Mouse (Mus musculus): ENCODE data around the gene Plcz1. TPM values are rescaled to one million over a fixed set of nuclear protein-coding genes. Genes with fewer than 3 reads are reported as not detected.

The Plcz1 gene
- polyA plus RNA-seq, 1 experiment from 2014 or later: 0.27 TPM

- 56% methylated on average over 6 of the region's 6 CpGs for WGBS (ENCODE audit: insufficient replicate concordance)
- Histone ChIP-seq H3K27ac (ENCODE audit: low read depth, low read length) (no peak overlapping the region), H3K27me3 (ENCODE audit: control insufficient read depth, insufficient read depth, low read length) (no peaks in the 10 kb centered on the region), H3K9me3 (replicated peaks; ENCODE audit: control insufficient read depth, low read length) (no peaks in the 10 kb centered on the region), H3K4me3 (ENCODE audit: low read depth, low read length) (no peak overlapping the region), H3K9ac (ENCODE audit: low read depth, low read length) (no peak overlapping the region), H3K4me1 (ENCODE audit: control insufficient read depth, insufficient read depth, low read length) (no peaks in the 10 kb centered on the region), H3K4me2 (no peak overlapping the region), H3K36me3 (ENCODE audit: control insufficient read depth, insufficient read depth, low read length) (no peaks in the 10 kb centered on the region)
- ATAC-seq (replicated peaks; ENCODE audit: insufficient number of reproducible peaks, low FRiP score, low TSS enrichment): no peak
These were observed 74.6 kb downstream of the Plcz1 start for GRCm38 (mm10) chr6:139966684-139967083.

- Histone ChIP-seq H3K27ac (ENCODE audit: low read depth, low read length) (no peak overlapping the region), H3K4me2 (no peak overlapping the region), H3K36me3 (ENCODE audit: control insufficient read depth, insufficient read depth, low read length) (no peaks in the 10 kb centered on the region), H3K9ac (ENCODE audit: low read depth, low read length) (no peak overlapping the region), H3K4me3 (ENCODE audit: low read depth, low read length) (no peak overlapping the region), H3K27me3 (ENCODE audit: control insufficient read depth, insufficient read depth, low read length) (no peaks in the 10 kb centered on the region), H3K9me3 (replicated peaks; ENCODE audit: control insufficient read depth, low read length) (no peaks in the 10 kb centered on the region), H3K4me1 (ENCODE audit: control insufficient read depth, insufficient read depth, low read length) (no peaks in the 10 kb centered on the region)
- no peak for ATAC-seq (replicated peaks; ENCODE audit: insufficient number of reproducible peaks, low FRiP score, low TSS enrichment)
- 75% methylated on average over 3 of the region's 3 CpGs for WGBS (ENCODE audit: insufficient replicate concordance)
These were observed 76.4 kb downstream of the Plcz1 start for GRCm38 (mm10) chr6:139964895-139965294.

- Histone ChIP-seq H3K4me3 (ENCODE audit: low read depth, low read length) (no peak overlapping the region), H3K27ac (ENCODE audit: low read depth, low read length) (no peak overlapping the region), H3K27me3 (ENCODE audit: control insufficient read depth, insufficient read depth, low read length) (no peaks in the 10 kb centered on the region), H3K9ac (ENCODE audit: low read depth, low read length) (no peak overlapping the region), H3K9me3 (replicated peaks; ENCODE audit: control insufficient read depth, low read length) (no peaks in the 10 kb centered on the region), H3K4me2 (no peak overlapping the region), H3K4me1 (ENCODE audit: control insufficient read depth, insufficient read depth, low read length) (no peaks in the 10 kb centered on the region), H3K36me3 (ENCODE audit: control insufficient read depth, insufficient read depth, low read length) (no peaks in the 10 kb centered on the region)
- no peak for ATAC-seq (replicated peaks; ENCODE audit: insufficient number of reproducible peaks, low FRiP score, low TSS enrichment)
- WGBS (ENCODE audit: insufficient replicate concordance): 67% methylated on average over 3 of the region's 3 CpGs
These were observed 77.5 kb downstream of the Plcz1 start for GRCm38 (mm10) chr6:139963775-139964174.

- Histone ChIP-seq H3K27me3 (ENCODE audit: control insufficient read depth, insufficient read depth, low read length) (no peaks in the 10 kb centered on the region), H3K4me3 (ENCODE audit: low read depth, low read length) (no peak overlapping the region), H3K9ac (ENCODE audit: low read depth, low read length) (no peak overlapping the region), H3K9me3 (replicated peaks; ENCODE audit: control insufficient read depth, low read length) (no peaks in the 10 kb centered on the region), H3K36me3 (ENCODE audit: control insufficient read depth, insufficient read depth, low read length) (no peaks in the 10 kb centered on the region), H3K4me2 (no peak overlapping the region), H3K27ac (ENCODE audit: low read depth, low read length) (no peak overlapping the region), H3K4me1 (ENCODE audit: control insufficient read depth, insufficient read depth, low read length) (no peaks in the 10 kb centered on the region)
- no peak for ATAC-seq (replicated peaks; ENCODE audit: insufficient number of reproducible peaks, low FRiP score, low TSS enrichment)
- 67% methylated on average over 7 of the region's 7 CpGs for WGBS (ENCODE audit: insufficient replicate concordance)
These were observed 83.6 kb downstream of the Plcz1 start for GRCm38 (mm10) chr6:139957531-139958241.

GRCm38 (mm10) chr6:139953596-139953995, 87.7 kb downstream of the Plcz1 start:
- Histone ChIP-seq H3K27me3 (ENCODE audit: control insufficient read depth, insufficient read depth, low read length) (no peaks in the 10 kb centered on the region), H3K36me3 (ENCODE audit: control insufficient read depth, insufficient read depth, low read length) (no peaks in the 10 kb centered on the region), H3K4me1 (ENCODE audit: control insufficient read depth, insufficient read depth, low read length) (no peaks in the 10 kb centered on the region), H3K4me3 (ENCODE audit: low read depth, low read length) (no peak overlapping the region), H3K9ac (ENCODE audit: low read depth, low read length) (peak overlapping the region; percentile 29; the same call in 1 of the 2 replicates), H3K9me3 (replicated peaks; ENCODE audit: control insufficient read depth, low read length) (no peaks in the 10 kb centered on the region), H3K27ac (ENCODE audit: low read depth, low read length) (peak overlapping the region; percentile 2; the same call in 1 of the 2 replicates), H3K4me2 (peak overlapping the region; percentile 29)
- ATAC-seq (replicated peaks; ENCODE audit: insufficient number of reproducible peaks, low FRiP score, low TSS enrichment): no peak
- WGBS (ENCODE audit: insufficient replicate concordance): 45% methylated on average over 12 of the region's 12 CpGs

- H3K4me3 ChIP-seq (ENCODE audit: low read depth, low read length): no peak overlapping the region
- WGBS (ENCODE audit: insufficient replicate concordance): 73% methylated on average over 8 of the region's 8 CpGs
- no peaks in the 10 kb centered on the region for H3K27me3 ChIP-seq (ENCODE audit: control insufficient read depth, insufficient read depth, low read length)
- no peak overlapping the region for H3K27ac ChIP-seq (ENCODE audit: low read depth, low read length)
- H3K36me3 ChIP-seq (ENCODE audit: control insufficient read depth, insufficient read depth, low read length): no peaks in the 10 kb centered on the region
- no peaks in the 10 kb centered on the region for H3K4me1 ChIP-seq (ENCODE audit: control insufficient read depth, insufficient read depth, low read length)
- no peak overlapping the region for H3K4me2 ChIP-seq
- no peak overlapping the region for H3K9ac ChIP-seq (ENCODE audit: low read depth, low read length)
- H3K9me3 ChIP-seq (replicated peaks; ENCODE audit: control insufficient read depth, low read length): no peaks in the 10 kb centered on the region
- no peak for ATAC-seq (replicated peaks; ENCODE audit: insufficient number of reproducible peaks, low FRiP score, low TSS enrichment)
These were observed 94.0 kb downstream of the Plcz1 start for GRCm38 (mm10) chr6:139947106-139947879.

Other genes starting within 250 kb of the Plcz1 start
- gene Capza3, start 205 bp downstream of the Plcz1 start, polyA plus RNA-seq (2014; fragmentation: Nextera tagmentation; extraction: Ambion mirVana): not detected in 2 replicates